Mouse (Mus musculus): ENCODE data around the gene Rpusd4. TPM values are rescaled to one million over a fixed set of nuclear protein-coding genes. Genes with fewer than 3 reads are reported as not detected.

Gene Rpusd4
- 25.6 TPM for polyA plus RNA-seq (2021)

DNA sequence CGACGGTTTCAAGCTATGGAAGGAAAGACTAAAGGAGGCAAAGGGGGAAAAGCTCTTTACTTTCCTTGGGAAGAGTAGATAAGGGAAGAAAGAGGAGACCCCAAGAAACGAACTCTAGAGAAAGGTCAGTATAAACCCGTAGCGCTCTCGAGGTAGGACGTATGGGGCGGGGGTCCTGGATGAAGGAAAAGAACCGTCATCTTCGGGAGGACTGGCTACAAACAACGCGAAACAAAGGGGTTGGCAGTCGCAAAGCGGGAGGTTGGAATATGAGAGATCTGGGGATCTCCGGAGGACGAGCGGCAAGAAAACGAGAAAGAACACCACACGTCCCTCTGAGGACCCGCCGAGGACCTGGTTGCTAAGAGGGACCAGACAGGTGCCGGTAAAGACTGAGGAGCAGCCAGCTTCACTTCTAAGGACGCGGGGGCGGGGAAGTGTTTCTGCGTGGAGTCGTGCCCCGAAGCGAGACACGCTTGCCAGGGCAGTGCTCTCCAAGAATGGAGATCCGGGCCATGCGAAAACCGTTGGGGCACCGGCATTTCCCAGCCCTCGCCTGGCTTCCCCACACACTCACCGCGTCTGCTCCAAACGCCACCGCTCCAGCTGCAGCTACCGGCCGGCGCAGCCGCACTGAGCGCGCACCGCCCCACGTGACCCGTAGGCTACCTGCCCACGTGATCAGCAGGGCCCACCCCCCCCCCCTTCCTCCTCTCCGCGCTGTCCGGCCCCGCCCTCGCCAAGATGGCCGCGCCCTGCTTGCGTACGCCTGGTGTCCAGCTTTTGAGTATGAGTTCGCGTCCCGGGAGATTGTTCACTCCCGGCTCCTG lies at the start of gene Rpusd4, which contains the start of gene Fam118b:
Rpusd4 (plus strand) TSS at position 720 of the 830 bp plus-strand sequence.
Fam118b (minus strand) TSS at position 660 of the 830 bp plus-strand sequence.
- CTCF ChIA-PET = interaction anchor here (0.8 kb wide), 1 partner anchor 13 kb away, joined by 3 read pairs; no protein-coding TSS in a partner anchor
- no peaks in the 10 kb centered on the region for H3K27me3 ChIP-seq
- TF ChIP-seq CTCF (IDR thresholded peaks at IDR 0.05) = no peak
- DNase-seq (ENCODE audit: low read depth, low spot score) = no peak
- POLR2A ChIA-PET = interaction anchor here (1.1 kb wide), 1 partner anchor 10 kb away, joined by 3 read pairs; no protein-coding TSS in a partner anchor
- ATAC-seq = peak; percentile 82
- in situ Hi-C loops (cut with MboI; ENCODE audit: low pct_unique_long_range_greater_than_20kb) = loop anchor here (25.0 kb wide), 1 partner anchor 1495 kb away; the partner anchor contains the start of gene Stt3a

DNA sequence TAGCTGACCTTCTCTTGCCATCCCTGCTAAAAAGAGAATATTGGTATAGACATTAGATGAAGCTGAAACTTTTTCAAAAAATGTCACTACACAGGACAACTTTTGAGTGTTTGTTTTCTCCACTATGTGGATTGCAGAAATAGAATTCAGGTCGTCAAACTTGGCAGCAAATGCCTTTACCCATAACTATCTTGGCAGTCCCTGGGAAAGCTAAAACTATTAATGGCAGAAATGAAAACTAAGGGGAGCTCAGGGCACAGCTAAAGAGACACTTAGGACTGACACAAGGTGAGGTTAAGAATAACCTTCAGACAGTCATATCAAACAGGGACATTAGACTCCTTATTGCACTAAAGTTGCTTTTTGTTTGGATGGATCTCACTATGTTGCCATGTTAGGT lies 49.7 kb upstream of the Rpusd4 start:
- ChIA-PET CTCF (interaction anchor here (1.3 to 1.4 kb wide), 3 partner anchors 9 to 316 kb away, joined by 4 read pairs; no protein-coding TSS in a partner anchor), POLR2A (no interaction called here)
- in situ Hi-C loops (cut with MboI; ENCODE audit: low pct_unique_long_range_greater_than_20kb) = no loop called here
- no peak for DNase-seq (ENCODE audit: low read depth, low spot score)
- no peak for TF ChIP-seq CTCF (IDR thresholded peaks at IDR 0.05)
- no peaks in the 10 kb centered on the region for H3K27me3 ChIP-seq
- ATAC-seq = no peak

DNA sequence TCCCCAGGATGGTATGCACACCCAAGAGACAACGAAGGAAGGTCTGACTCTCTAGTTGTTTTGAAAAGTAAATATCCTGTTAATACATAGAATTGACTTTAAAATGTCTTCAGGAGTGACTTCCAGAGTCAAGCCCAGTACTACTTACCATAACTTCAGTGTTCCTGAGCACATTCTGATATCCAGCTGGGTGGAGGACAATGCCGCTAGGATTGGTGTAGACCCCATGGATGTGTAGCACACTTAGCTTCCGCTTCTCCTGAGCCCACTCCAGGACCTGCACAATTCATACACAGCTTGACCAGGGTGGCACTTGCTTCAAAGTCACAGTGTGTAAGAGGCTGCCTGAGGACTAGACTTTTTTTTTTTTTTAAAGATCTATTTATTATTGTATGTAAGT lies 44.2 kb upstream of the Rpusd4 start:
- H3K27me3 ChIP-seq = no peaks in the 10 kb centered on the region
- no peak for TF ChIP-seq CTCF (IDR thresholded peaks at IDR 0.05)
- in situ Hi-C loops (cut with MboI; ENCODE audit: low pct_unique_long_range_greater_than_20kb) = no loop called here
- POLR2A ChIA-PET = no interaction called here
- DNase-seq (ENCODE audit: low read depth, low spot score) = no peak
- ATAC-seq = no peak
- CTCF ChIA-PET = no interaction called here

DNA sequence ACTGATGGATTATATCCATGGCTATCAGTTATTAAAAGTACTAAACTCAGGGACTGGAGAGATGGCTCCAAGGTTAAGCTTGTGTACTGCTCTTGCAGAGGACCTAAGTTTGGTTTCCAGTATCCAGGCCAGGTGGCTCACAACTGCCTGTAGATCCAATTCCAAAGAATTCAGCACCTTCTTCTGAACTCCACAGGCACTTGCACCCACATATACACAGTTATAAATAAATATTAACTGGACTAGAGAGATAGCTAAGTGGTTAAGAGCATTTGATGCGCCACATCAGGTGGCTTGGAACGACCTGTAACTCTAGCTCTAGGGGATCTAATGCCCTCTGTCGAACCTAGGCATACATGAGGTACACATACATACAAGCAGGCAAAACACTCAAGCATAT lies 39.0 kb upstream of the Rpusd4 start:
- H3K27me3 ChIP-seq = no peaks in the 10 kb centered on the region
- ChIA-PET POLR2A (no interaction called here), CTCF (interaction anchor here (1.0 to 1.9 kb wide), 3 partner anchors 10 to 21 kb away, joined by 3 to 6 read pairs (median 4); no protein-coding TSS in a partner anchor)
- in situ Hi-C loops (cut with MboI; ENCODE audit: low pct_unique_long_range_greater_than_20kb) = no loop called here
- TF ChIP-seq CTCF (IDR thresholded peaks at IDR 0.05) = no peak
- DNase-seq (ENCODE audit: low read depth, low spot score) = no peak
- no peak for ATAC-seq

DNA sequence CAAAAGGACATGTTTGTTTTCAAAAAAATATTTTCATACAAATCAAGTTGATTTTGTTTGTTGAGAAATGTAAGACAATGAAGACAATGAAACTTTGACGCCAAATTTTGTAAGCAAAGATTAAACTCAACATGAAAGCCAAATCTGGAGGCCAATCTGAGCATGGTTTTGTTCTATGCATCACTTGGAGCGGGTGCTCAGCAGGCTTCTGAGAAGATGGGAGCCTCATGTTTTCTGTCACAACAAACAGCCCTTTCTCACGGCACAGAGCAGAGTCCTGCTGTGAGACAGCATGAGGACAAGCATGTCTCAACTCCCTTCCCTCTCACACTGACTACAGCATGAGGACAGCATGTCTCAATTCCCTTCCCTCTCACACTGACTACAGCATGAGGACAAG lies 31.7 kb upstream of the Rpusd4 start:
- H3K27me3 ChIP-seq = no peaks in the 10 kb centered on the region
- POLR2A ChIA-PET = no interaction called here
- CTCF ChIA-PET = no interaction called here
- in situ Hi-C loops (cut with MboI; ENCODE audit: low pct_unique_long_range_greater_than_20kb) = no loop called here
- ATAC-seq (no peak), DNase-seq (ENCODE audit: low read depth, low spot score) (no peak)
- no peak for TF ChIP-seq CTCF (IDR thresholded peaks at IDR 0.05)

DNA sequence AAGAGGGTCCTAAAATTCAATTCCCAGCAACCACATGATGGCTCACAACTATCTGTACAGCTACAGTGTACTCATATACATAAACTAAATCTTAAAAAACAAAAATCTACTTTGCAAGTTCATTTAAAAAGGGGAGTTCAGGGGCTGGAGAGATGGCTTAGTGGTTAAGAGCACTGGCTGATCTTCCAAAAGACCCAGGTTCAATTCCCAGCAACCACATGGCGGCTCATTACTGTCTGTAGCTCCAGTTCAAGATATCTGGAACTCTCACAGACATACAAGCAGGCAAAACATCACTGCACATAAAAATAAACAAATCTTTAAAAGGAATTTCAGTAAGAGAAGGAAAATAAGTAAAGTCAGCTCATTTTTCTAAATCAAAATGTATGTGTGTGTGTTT lies 29.3 kb upstream of the Rpusd4 start:
- DNase-seq (ENCODE audit: low read depth, low spot score) (no peak), ATAC-seq (no peak)
- in situ Hi-C loops (cut with MboI; ENCODE audit: low pct_unique_long_range_greater_than_20kb) = no loop called here
- POLR2A ChIA-PET = no interaction called here
- no peaks in the 10 kb centered on the region for H3K27me3 ChIP-seq
- CTCF ChIA-PET = interaction anchor here (1.1 to 1.8 kb wide), 3 partner anchors 8 to 32 kb away, joined by 4 to 6 read pairs (median 4); no protein-coding TSS in a partner anchor
- no peak for TF ChIP-seq CTCF (IDR thresholded peaks at IDR 0.05)

DNA sequence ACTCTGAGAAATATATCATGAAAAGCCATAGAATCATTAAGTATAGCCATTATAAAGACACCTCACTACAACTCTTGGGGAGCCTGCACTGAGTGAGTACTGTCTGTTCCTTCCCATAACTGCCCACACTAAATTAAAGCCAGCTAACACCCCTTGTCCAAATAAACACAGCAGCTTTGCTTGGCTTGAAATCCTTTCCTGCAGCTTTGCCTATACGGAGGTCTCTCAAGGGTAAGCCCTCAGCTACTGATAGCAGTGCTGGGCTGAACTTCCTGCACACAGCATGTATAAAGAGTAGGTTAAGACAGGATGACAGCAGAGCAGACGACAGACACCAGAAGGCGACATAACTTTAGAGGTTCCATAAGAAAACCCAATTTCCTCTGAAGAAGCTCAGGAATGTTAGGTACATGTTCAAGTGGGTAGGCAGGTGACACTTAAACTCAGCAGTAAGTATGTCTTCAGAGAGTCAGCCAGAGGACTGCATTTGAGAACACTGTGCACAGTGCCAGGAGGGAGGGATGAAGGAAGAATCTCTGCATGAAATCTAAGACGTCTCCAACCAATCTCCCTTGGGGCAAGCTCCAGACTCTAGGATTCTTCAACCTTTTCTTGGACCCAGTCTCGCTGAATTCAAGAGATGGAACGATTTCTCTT lies 28.6 kb upstream of the Rpusd4 start:
- no peaks in the 10 kb centered on the region for H3K27me3 ChIP-seq
- DNase-seq (ENCODE audit: low read depth, low spot score) (no peak), ATAC-seq (no peak)
- no peak for TF ChIP-seq CTCF (IDR thresholded peaks at IDR 0.05)
- POLR2A ChIA-PET = interaction anchor here (0.6 kb wide), 1 partner anchor 554 kb away, joined by 4 read pairs; no protein-coding TSS in a partner anchor
- in situ Hi-C loops (cut with MboI; ENCODE audit: low pct_unique_long_range_greater_than_20kb) = no loop called here
- CTCF ChIA-PET = interaction anchor here (1.1 to 1.8 kb wide), 3 partner anchors 8 to 31 kb away, joined by 4 to 6 read pairs (median 4); no protein-coding TSS in a partner anchor

DNA sequence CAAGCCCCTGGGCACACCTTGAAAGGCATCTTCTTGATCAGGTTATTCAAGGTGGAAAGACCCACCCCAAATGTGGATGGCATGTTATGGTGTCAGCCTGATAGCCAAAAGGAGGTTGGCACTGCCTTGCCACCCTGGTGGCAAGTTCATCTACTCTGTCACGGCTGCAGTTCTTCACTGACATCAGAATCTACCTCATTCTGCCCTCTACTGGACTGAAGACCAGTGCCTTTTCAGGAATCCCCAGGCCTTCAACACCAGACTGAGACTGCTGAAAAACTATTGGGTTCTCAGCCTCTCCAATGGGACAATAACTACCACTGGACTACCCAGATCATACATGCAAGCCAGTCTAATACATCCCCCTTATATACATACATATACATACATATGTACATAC lies 27.9 kb upstream of the Rpusd4 start:
- ATAC-seq (no peak), DNase-seq (ENCODE audit: low read depth, low spot score) (no peak)
- ChIA-PET CTCF (interaction anchor here (1.5 kb wide), 1 partner anchor 9 kb away, joined by 3 read pairs; no protein-coding TSS in a partner anchor), POLR2A (no interaction called here)
- H3K27me3 ChIP-seq = no peaks in the 10 kb centered on the region
- in situ Hi-C loops (cut with MboI; ENCODE audit: low pct_unique_long_range_greater_than_20kb) = no loop called here
- TF ChIP-seq CTCF (IDR thresholded peaks at IDR 0.05) = peak; percentile 34

DNA sequence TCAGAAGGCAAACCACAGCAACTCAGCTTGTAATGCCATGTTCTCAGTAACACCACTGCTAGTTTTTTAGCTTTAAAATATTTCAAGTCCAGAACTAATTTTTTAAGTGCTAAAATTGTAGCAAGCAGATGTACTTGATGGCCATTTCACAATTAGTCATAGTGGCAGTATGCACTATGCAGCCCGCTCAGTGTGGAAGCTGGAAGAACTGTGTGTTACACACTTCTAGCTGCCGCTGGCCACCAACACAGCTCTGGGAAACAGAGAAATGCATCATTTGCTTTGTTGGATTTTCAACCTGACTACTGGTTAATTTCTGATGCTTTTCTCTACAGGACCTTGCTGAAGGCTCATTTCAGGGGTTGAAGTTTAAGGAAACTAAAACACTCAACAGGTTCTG lies 20.3 kb upstream of the Rpusd4 start:
- in situ Hi-C loops (cut with MboI; ENCODE audit: low pct_unique_long_range_greater_than_20kb) = no loop called here
- ATAC-seq (no peak), DNase-seq (ENCODE audit: low read depth, low spot score) (no peak)
- CTCF ChIA-PET = interaction anchor here (2.0 kb wide), 1 partner anchor 10 kb away, joined by 6 read pairs; no protein-coding TSS in a partner anchor
- H3K27me3 ChIP-seq = no peaks in the 10 kb centered on the region
- POLR2A ChIA-PET = no interaction called here
- TF ChIP-seq CTCF (IDR thresholded peaks at IDR 0.05) = no peak

DNA sequence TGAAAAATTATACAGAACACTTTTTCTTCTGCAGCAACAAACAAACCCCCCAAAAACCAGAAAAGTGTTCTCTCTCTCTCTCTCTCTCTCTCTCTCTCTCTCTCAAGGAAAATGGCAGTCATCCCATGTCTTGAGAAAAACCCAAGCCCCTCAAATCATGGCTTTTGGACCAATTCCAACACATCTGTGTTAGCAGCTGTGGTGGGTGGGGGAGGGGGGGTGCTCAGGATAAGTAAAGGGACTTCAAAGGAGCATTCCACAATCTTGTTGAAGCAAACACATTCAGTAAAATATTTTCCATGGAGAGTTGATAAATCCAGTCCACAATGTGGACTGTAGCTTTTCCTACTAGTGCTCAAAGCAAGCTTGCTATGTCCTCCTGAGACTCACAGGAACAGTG lies 18.2 kb upstream of the Rpusd4 start:
- ChIA-PET POLR2A (interaction anchor here (0.7 to 1.0 kb wide), 2 partner anchors 12 to 126 kb away, joined by 3 read pairs; no protein-coding TSS in a partner anchor), CTCF (interaction anchor here (2.4 kb wide), 1 partner anchor 20 kb away, joined by 6 read pairs; no protein-coding TSS in a partner anchor)
- TF ChIP-seq CTCF (IDR thresholded peaks at IDR 0.05) = no peak
- no peak for DNase-seq (ENCODE audit: low read depth, low spot score)
- no peak for ATAC-seq
- in situ Hi-C loops (cut with MboI; ENCODE audit: low pct_unique_long_range_greater_than_20kb) = no loop called here
- no peaks in the 10 kb centered on the region for H3K27me3 ChIP-seq

Data from Patski (cell line).